Mouse (Mus musculus) spleen, adult 18-20 months (tissue): ENCODE data around the gene Zfp503.

ENCODE experiments used
- DNase-seq, 2 experiments: peaks; one replicate each; pipeline ENCODE4 v3.0.0; 2022; ENCODE audit warnings: mixed read lengths in 2 of 2

Zfp503 gene

DNA sequence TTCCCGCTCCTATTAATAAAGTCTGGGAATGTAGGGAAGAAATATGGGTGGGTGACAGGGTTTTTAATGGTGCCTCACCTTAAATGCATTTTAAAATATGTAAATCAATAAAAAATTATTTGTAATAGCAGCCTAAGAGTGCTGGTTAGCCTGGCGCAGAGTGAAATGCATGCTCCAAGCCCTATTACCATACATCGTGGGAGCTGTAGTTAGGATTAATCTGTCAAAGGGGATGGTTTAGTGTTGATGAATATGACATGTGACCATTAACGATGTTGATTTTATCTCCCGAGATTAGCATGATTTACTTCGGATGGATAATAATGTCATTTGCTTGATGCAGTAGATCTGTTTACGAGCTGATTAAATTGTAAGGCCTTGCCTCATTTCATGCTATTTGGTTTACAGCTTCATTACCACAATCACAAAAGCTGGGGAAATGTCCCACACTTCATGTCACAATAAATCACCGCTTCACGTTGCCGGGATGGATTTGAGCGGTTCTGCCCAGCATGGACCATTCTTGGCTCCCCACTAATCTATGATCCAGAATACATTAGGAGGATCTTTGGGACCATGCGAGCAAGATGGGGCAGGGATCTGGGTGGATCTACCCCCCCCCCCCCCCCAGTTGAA is 21.9 kb downstream of the Zfp503 start:
- DNase-seq: no peak

DNA sequence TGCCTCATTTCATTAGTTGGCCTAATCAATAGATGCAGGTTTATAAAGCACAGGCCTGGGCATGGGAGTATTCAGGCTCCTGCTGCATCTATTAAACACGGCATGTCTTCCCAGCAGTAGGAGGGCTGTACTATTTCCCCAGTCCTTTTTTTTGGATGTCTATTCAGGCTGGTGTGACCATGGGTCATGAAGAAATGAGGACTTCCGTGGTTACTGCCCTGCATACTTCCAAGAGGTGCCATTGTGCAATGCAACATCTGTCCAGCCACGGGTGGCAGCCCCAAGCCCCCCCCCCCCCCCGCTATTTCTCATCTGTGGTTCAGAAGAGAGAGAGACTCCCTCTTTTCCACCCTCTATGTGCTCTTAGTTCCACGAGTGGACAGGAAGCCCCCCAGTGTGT is 23.1 kb downstream of the Zfp503 start:
- DNase-seq: no peak

GRCm38 (mm10) chr14:21962381-21963050 is 26.9 kb downstream of the Zfp503 start:
- no peak for DNase-seq

DNA sequence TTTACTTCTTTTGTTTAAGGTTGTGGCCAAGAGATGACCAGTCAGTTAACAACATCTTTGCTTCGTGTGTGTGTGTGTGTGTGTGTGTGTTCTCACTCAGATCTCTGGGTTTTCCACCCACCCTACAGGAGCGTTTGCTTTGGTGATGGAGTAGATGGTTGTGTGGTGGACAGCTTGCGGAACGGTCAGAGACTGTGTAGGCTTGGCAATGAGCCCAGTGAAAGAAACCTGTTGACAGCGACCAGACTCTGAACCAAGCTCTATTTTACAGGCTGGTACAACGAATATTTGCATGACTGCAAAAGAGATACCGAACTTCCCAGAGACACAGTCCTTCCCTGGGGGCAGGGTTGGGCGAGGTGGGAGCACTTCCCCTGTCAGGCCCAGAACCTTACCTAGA is 30.2 kb downstream of the Zfp503 start:
- DNase-seq: no peak

GRCm38 (mm10) chr14:21958643-21959042 is 30.8 kb downstream of the Zfp503 start:
- DNase-seq: no peak

DNA sequence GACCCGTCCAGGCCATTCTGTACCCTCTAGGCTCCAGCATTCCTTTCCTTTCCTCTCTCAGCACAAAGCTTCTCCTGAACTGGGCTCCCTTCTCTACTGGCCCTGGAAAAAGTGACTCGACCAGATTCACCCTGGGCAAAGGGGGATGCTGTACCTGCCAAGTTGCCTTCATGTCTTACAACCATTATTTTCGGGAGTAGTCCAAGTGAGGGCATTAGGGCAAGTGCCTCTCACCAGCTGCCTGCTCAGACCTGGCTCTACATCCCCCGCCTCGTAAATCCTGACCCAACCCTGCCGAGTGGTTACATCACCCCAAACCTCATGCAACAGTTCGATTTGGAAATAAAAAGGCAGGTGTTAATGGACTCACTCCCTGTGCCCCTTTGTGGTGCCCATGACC is 36.9 kb downstream of the Zfp503 start:
- DNase-seq: no peak

- DNase-seq: no peak
Observed at GRCm38 (mm10) chr14:21951896-21952523, 37.4 kb downstream of the Zfp503 start.

GRCm38 (mm10) chr14:21944946-21945345 is 44.5 kb downstream of the Zfp503 start:
- DNase-seq: no peak

GRCm38 (mm10) chr14:21941581-21941980 is 47.8 kb downstream of the Zfp503 start:
- no peak for DNase-seq

DNA sequence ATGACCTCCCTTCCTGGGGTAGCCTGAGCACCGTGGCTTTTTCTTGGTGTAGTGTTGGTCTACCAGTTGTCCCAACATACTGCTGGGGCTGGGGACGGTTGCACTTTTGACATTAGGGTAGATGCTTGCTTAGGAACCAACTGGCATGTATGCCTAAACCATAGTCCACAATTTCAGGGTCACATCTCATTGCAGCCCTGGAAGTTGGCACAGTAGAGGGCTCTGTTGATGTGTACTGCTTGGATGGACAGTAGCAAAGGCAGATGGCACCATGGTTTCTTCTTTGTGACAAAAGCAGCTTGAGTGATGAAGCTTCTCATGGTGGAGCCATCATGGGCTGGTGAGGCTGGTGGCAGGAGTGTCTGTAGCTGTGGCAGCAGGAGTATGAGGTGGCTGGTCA is 52.3 kb downstream of the Zfp503 start:
- no peak for DNase-seq

DNA sequence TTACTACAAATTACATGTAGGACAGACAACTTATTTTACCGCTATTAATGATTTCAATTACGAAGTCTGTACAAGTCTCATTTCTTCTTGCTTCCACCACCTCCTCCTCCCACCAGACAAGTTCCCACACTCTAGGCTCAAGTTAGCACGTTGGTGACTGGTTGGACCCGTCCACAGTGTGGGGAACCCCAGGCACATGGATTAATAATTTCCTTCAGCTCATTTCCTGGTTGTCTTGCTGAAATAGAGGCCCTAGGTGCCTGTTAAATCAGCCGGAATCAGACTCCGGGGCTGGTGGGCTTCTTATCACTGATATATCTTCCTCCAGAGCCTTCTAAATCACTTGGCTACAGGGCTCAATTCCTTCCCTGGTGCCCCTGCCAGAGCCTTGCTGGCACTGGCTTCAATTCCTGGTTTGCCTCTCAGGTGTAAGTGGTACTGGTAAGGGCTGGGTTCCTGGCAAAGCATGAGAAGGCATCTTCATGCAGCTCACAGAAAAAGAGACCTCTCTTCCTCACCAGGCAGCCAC is 53.2 kb downstream of the Zfp503 start:
- no peak for DNase-seq
